Mouse (Mus musculus) heart, postnatal 14 days (tissue): Measurements from ENCODE around the gene Mlec. TPM values are rescaled to one million over a fixed set of nuclear protein-coding genes. Genes with fewer than 3 reads are reported as not detected.
"Not testable (repeated sequence)": the region's sequence is repeated elsewhere in the genome, so short reads cannot be mapped to it uniquely, and the experiment has no call there.

Source experiments
- DNase-seq, 2 experiments: peaks; one replicate each; pipeline ENCODE4 v3.0.0; 2021 to 2022
- intact Hi-C: fragments of 180-260 bp; cut with DNase I; formaldehyde crosslinking; loops from one replicate; pipeline ENCODE4 v1.15.1; 2025
- total RNA-seq, 2 experiments: library from RNA; stranded (reverse); gene quantifications; 2 replicates each; pipeline ENCODE4 v1.2.3; 2021

Mlec gene
- total RNA-seq, 2 experiments from 2014 or later, result 70.0 to 77.1 TPM

DNA sequence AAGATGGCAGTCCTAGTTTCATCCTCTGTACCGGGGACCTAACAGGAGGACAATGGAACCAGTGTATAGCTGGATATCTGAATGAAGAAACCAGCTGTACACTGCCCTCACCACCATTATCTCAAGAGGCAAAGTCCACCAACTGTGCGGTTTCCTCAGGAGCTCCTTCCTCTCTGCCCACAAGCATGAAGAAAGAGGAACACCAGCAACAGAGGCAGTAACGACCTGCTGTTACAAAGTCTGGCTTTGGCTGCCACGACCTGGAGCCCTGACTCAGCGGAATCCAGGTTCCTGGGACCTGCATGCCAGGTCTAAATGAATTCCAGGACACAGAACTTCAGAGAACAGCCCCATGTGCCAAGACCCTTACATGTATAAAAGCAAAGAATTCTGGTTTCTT is 2.1 kb downstream of the Mlec start:
- no peak for DNase-seq
- intact Hi-C loops, result loop anchor here (2.0 kb wide), 1 partner anchor 21 kb away; the partner anchor contains the start of gene Unc119b

DNA sequence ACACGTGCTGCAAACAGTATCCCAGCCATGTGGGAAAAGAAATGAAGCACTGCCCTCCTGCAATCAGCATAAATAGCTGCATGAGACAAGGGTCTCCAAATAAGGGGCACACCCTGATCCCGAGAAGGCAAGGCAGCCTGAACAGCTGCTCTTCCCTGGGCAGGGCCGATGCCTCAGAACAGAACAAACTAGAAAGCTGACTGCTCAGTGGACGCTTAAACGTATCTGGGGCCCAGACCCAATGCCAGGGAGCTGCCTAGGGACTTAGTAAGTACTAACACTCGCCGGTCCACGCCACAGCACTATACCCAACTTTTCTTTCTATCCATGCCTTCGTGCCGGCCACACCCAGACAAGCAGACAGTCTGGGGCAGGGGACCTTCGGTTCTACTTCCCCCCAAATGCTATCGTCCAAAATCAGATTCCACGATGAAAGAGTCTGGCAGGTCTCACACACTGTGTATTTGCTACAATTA is 2.8 kb downstream of the Mlec start:
- DNase-seq, result no peak
- intact Hi-C loops, result loop anchor here (2.0 kb wide), 1 partner anchor 20 kb away; the partner anchor contains the start of gene Unc119b

- DNase-seq, result no peak
- intact Hi-C loops, result no loop called here
Measured at GRCm38 (mm10) chr5:115152132-115152956, 5.6 kb downstream of the Mlec start.

- no peak for DNase-seq
- intact Hi-C loops, result no loop called here
Measured at GRCm38 (mm10) chr5:115151457-115151856, 6.5 kb downstream of the Mlec start.

- DNase-seq, result no peak
- intact Hi-C loops, result no loop called here
Measured at GRCm38 (mm10) chr5:115150991-115151390, 7.0 kb downstream of the Mlec start.

DNA sequence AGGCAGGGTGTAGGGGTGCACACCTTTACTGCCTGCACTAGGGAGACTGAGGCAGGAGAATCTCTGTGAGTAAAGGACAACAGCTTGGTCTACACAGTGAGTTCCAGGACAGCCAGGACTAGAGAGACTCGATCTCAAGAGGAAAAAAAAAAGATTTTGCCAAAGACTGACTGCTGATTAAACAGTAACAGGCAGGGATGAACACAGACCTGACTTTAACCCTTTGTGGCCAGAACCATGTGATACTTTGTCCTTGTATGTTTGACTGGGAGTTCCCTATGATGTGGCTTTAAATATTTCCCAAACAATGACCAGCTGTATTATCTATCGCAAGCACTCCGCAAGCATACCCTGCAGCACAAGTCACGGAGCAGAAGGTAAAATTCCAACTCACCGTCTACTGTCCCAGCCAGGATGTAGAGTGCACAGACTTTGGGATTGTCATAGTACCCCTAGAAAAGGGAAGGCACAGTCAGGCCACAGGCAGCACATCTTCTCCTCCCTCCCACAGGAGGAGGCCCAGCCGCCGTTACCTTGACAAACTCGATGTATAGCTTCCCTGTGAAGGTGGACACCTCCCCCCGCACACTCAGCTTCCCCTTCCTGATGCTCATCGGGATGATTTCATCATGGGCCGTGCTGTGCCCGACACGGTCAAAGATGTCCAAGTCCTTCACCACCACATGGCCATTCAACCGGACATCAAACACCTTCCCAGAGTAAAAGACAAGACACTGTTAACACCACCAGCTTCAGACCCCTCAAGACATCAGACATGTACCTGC is 8.1 kb downstream of the Mlec start:
- intact Hi-C loops, result no loop called here

DNA sequence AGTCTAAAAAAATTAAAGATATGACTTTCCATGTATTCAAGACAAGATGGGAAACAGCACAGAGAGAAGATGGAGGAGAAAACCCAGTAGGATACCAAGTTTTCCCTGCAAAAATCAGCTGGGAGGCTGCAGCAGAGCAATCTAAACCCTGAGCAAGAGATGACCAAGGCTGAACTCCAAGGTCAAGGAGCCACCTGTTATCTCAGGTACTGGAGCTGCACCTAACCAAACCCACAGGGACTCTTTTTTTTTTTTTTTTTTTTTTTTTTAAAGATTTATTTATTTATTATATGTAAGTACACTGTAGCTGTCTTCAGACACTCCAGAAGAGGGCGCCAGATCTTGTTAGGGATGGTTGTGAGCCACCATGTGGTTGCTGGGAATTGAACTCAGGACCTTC is 9.1 kb downstream of the Mlec start:
- intact Hi-C loops, DNase-seq: not testable (repeated sequence)

More for the DNA sequence above, 8.1 kb downstream of the Mlec start:
- DNase-seq, result no peak

- intact Hi-C loops, result no loop called here
- no peak for DNase-seq
Measured at GRCm38 (mm10) chr5:115148378-115148777, 9.6 kb downstream of the Mlec start.

- intact Hi-C loops, result no loop called here
Measured at GRCm38 (mm10) chr5:115147388-115147787, 10.6 kb downstream of the Mlec start.

GRCm38 (mm10) chr5:115146747-115147130 is 11.2 kb downstream of the Mlec start:
- intact Hi-C loops, result no loop called here
- no peak for DNase-seq

More at GRCm38 (mm10) chr5:115147388-115147787, 10.6 kb downstream of the Mlec start:
- no peak for DNase-seq

DNA sequence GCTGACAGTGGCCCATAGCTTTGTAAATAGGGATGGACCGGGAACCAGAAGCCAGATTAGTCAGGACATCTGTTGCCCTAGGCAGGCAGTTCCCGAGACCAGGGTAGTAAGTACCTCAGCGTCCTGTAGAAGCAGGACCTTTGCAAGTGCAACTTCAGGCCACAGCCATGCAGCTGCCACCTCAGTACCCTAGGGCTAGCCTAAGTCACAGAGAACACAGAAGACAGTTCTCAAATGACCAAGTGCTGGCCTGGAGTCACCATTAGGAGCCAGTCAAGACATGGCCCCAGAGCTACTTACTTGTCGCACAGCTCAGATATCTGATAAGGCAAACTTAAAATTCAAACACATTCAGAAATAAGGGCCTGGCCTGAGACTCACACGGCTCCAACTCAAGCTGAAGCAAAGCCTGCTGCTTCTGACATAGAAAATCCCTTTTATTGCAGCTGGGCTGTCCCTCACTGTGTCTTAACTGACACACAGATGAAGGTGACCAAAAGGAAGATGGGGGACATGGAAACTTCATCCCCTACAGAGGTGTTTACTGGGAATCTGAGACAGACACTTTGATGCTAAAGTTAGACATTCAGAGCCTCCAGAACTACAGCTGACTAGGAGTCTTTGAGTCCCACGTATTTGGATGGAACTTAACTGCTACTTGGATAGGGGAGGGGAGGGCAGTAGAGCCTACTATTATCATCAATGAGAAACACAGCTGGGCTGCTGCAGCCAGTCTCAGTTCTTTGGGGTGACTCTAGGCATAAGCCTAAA is 11.8 kb downstream of the Mlec start:
- no peak for DNase-seq
- intact Hi-C loops, result no loop called here

- no peak for DNase-seq
- intact Hi-C loops, result no loop called here
Measured at GRCm38 (mm10) chr5:115145253-115145968, 12.6 kb downstream of the Mlec start.

- intact Hi-C loops, result no loop called here
- no peak for DNase-seq
Measured at GRCm38 (mm10) chr5:115144471-115144870, 13.5 kb downstream of the Mlec start.

- intact Hi-C loops, result no loop called here
- no peak for DNase-seq
Measured at GRCm38 (mm10) chr5:115143552-115143951, 14.4 kb downstream of the Mlec start.

GRCm38 (mm10) chr5:115142166-115142697 is 15.7 kb downstream of the Mlec start:
- DNase-seq, result no peak
- intact Hi-C loops, result no loop called here

DNA sequence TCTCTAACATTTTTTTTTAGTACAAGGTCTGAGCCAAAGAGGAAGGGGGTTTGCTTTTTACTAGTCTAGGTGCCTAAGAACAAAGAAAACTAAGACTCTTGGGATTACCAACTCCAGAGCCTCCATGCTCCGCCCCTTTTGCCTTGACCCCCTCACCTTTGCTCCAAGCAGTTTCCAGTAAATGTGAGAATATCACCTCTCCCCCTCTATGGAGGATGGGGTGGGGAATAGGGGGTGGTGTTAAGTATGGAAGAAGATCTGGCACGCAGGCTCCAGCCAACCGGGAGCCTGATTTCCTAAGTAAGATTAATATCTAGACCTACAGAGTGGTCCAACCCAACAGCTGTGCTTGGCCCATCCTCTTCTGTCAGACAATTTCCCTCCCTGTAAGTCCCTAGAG is 17.3 kb downstream of the Mlec start:
- no peak for DNase-seq
- intact Hi-C loops, result no loop called here

DNA sequence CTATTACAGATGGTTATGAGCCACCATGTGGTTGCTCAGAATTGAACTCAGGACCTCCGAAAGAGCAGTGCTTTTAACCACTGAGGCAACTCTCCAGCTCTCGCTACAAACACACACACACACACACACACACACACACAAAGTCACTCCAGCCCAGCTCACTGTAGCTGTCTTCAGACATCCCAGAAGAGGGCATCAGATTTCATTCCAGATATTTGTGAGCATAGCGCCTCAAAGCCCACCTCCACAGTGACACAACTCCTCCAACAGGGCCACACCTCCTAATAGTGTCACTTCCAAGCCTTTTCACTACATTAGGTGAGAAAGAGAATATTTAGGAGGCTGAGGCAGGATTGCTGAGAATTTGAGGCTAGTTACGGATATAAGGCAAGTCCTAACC is 18.9 kb downstream of the Mlec start:
- DNase-seq, result no peak
- intact Hi-C loops, result no loop called here

DNA sequence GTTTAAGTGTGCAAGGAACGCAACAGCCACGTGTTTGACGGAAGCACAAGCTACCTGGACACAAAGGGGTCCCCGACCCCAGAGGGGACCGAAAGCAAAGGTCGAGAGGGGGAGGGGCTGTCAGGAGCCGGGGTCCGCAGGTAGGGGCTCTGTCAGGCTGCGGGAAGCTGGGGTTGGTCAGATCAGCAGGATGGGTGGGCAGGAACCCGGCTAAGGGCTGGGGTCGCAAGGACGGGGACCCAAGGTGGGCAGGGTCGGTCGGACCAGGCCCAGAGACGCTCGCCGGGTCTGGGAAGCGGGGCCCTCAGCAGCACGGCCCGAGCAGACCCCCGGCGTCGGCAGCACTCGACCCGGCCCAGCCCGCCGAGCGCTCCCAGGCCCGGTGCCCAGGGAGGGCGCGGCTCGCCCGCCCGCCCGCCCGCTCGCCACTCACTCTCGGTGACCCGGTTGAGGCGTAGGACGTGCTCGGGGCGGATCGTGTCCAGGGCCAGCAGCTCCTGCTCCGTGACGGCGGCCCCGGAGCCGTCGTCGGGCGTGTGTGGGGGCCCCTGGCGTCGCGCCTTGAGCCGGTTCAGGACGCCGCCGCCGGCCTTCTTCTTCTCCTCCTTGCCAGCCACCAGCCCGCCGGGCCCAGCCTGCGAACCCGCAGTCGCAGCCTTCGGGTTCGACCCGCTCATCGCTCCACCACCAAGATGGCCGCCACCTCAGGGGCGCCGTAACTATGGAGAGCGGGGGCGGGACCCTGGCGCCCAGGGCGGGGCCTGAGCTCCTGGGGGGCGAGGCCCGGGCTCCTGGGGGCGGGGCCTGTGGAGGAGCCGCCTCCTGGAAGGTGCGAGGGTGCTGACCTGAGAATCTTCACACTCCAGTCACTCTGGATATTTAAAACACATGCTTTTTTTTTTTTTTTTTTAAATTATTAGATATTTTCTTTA is 23.5 kb downstream of the Mlec start, which contains the start of gene Unc119b:
Gene Unc119b, minus strand, starts transcription at position 742 of the 932 bp plus-strand sequence.
- intact Hi-C loops, result loop anchor here (2.0 kb wide), 1 partner anchor 20 kb away; no protein-coding TSS in a partner anchor
- peak; percentile 93 for DNase-seq
